Mouse (Mus musculus): Measurements from ENCODE around the gene Ppip5k2.
A peak's percentile ranks its signal among the peaks of the same experiment; 100 is the strongest.

Gene Ppip5k2

DNA sequence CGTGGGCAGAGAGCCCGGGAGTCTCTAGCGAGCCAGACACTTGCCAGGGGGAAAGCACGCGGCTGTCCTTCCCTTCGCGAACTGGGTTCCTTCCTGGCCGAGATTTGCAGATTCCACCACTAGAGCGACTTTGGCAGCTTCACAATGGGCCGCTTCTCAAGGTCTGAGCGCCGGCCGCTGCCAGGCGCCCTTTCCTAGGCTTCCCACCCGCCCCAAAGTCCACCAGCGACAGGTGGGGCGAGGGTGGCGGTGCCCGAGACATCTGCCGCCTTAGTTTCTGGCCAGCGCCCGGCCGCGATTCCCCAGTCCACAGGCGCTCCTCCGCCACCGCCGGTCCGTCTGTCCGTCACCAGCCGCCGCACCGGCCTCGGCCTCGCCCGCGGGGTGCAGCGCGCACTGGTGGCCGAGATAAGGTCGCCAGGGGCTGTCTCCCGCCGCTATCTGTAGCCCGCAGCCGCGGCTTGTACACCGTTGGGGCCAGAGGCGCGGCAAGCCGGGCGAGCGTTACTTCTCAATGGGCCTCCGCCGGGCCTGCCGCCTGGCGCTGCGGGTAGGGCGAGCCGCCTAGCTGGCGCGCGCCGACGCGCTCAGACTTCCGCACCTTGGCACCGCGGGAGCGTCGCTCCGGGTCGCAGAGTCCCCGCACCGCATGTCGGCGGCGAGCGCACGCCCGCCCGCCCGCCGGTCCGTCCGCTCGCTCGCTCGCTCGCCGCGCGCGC lies 109.4 kb downstream of the Ppip5k2 start:
- DNase-seq (ENCODE audit: low read depth): peak; percentile 86

DNA sequence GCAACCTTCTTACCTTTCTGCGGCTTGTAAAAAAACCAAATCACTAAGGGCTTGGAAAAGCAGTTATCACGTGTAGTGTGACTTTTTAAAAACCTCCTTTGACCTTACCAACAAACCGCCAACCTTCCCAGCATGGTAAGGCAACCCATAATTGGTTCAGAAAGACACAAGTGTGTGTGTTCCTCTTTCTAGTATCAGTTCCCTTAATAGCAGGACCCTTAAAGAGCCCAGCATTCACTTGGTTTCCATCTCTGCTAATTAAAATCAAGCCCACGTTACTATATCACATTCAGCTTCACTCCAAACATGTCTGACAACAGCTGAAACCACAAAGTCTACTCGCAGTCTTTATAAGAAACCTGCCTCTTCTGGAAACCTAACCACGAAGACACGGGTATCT lies 110.8 kb downstream of the Ppip5k2 start:
- no peak for DNase-seq (ENCODE audit: low read depth)

DNA sequence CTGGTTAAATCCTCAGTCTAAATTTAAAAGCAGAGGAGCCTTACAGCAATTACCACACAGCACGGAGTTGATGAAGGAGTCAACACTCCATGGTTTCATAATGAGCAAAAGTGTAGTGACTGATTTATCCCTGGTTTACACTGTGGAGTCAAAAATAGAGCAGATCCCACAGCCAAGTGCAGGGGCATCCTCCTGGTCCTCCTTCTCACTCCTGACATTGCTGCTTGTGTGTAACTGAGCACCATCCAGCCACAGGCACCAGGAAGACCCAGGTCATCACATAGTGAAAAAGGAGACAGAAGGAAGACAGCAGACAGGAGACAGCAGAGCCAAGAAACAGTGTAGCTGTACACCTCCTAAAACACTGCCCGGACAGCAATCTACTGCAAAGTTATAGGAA lies 112.4 kb downstream of the Ppip5k2 start:
- no peak for DNase-seq (ENCODE audit: low read depth)

DNA sequence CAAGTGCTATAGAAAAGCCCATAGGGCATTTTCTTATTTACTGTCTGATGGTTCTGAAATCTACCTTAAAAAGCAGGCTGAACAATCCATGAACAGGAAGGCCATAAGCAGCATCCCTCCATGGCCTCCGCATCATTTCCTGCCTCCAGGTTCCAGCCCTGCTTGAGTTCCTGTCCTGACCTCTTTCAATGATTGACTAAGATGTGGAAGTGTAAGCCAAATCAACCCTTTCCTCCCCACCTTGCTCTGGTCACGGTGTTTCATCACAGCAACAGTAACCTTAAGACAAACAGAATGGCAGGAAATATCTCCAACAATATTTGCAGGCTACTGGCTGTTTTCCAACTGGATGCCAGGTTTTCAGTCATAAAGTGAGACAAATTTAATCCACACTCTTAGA lies 113.0 kb downstream of the Ppip5k2 start:
- DNase-seq (ENCODE audit: low read depth): no peak
